Mouse (Mus musculus) heart, embryonic 11.5 days (tissue): ENCODE data around the gene Acnat1. TPM values are rescaled to one million over a fixed set of nuclear protein-coding genes. Genes with fewer than 3 reads are reported as not detected.
"Not testable (repeated sequence)": the region's sequence is repeated elsewhere in the genome, so short reads cannot be mapped to it uniquely, and the experiment has no call there.

Experiments used
- ATAC-seq: fragments of 200-750 bp; cut with Nextera tagmentation; replicated peaks from 2 replicates; pipeline ENCODE4 v1.8.0; 2017; ENCODE audit warnings: moderate library complexity; ENCODE audit not compliant: insufficient number of reproducible peaks, low FRiP score, low TSS enrichment
- H3K27ac ChIP-seq: fragments of 300-500 bp; sonication (generic); 2 replicates; pipeline ENCODE4 v1.5.1; 2014; ENCODE audit warnings: mild to moderate bottlenecking, low read depth, low read length
- H3K27me3 ChIP-seq: fragments of 300-500 bp; sonication (generic); 2 replicates; pipeline ENCODE4 v1.6.1; 2014; ENCODE audit warnings: mild to moderate bottlenecking, low read length, mixed read lengths; ENCODE audit not compliant: control insufficient read depth, insufficient read depth
- H3K36me3 ChIP-seq: fragments of 300-500 bp; sonication (generic); 2 replicates; pipeline ENCODE4 v1.6.1; 2014; ENCODE audit warnings: mild to moderate bottlenecking, low read length, moderate library complexity, mixed read lengths; ENCODE audit not compliant: control insufficient read depth, insufficient read depth
- H3K4me1 ChIP-seq: fragments of 300-500 bp; sonication (generic); 2 replicates; pipeline ENCODE4 v1.6.1; 2014; ENCODE audit warnings: low read length; ENCODE audit not compliant: control insufficient read depth, insufficient read depth
- H3K4me2 ChIP-seq: fragments of 300-500 bp; sonication (generic); 2 replicates; pipeline ENCODE4 v1.6.1; 2014; ENCODE audit warnings: mild to moderate bottlenecking, moderate library complexity
- H3K4me3 ChIP-seq: fragments of 300-500 bp; sonication (generic); 2 replicates; pipeline ENCODE4 v1.5.1; 2014; ENCODE audit warnings: low read depth, low read length
- H3K9ac ChIP-seq: fragments of 300-500 bp; sonication (generic); 2 replicates; pipeline ENCODE4 v1.6.1; 2014; ENCODE audit warnings: mild to moderate bottlenecking, low read depth, low read length, moderate library complexity
- H3K9me3 ChIP-seq: fragments of 300-500 bp; sonication (generic); replicated peaks from 2 replicates; pipeline ENCODE4 v1.6.1; 2016; ENCODE audit warnings: low read length; ENCODE audit not compliant: control insufficient read depth
- WGBS: fragments of 180-500 bp; shearing (Covaris S2); extraction: QIAGEN DNeasy Blood & Tissue Kit; methylation state at CpG from one replicate; pipeline ENCODE4 v1.1.7; 2014; ENCODE audit not compliant: insufficient replicate concordance; 5-methylcytosine and 5-hydroxymethylcytosine counted together
- polyA plus RNA-seq: library from polyadenylated mRNA; unstranded; fragments of >200 nt; fragmentation: Nextera tagmentation; extraction: Ambion mirVana; gene quantifications from 2 replicates; pipeline ENCODE4 v1.2.1, GENCODE M21; 2014

Gene Acnat1
- polyA plus RNA-seq, 1 experiment from 2014 or later: not detected

DNA sequence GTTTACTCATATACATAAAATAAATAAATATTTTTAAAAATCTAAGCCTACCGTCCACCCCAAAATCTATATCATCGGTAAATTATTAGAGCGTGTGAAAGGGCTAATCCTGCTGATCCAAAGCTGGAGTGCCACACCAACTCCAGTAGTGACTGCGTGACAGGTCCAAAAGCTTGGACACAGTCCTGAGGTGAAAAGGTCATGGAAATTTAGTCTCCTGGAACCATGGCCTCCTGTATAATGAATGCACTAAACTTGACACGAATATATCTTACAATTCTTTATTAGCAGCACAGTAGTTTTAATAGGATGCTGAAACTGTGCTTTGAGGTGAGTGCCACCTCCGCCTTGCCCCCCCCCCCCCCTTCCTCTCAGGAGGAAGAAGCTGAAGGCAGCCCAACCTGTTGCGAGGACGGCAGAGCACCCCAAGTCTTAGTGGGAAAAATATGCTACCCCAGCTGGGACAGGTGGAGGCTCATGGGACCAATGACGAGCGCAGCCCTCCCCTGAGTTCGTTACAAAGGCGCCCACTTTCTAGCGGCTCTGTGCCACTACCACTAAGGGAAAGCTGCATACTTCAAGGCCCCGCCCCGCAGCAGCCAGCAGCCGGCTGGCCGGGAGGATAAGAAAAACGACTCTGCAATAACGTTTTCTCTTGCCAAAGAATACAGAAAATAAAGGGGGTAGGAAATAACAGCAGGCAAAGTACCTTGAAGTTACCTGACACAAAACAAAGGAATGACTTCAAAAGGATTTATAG lies 4.6 kb upstream of the Acnat1 start:
- H3K9me3 ChIP-seq: no peaks in the 10 kb centered on the region
- peak; percentile 81 for ATAC-seq
- H3K4me2 ChIP-seq: peak overlapping the region; percentile 73
- H3K27ac ChIP-seq: no peak overlapping the region
- whole genome bisulfite sequencing: 19% methylated on average over 19 of the region's 19 CpGs
- no peaks in the 10 kb centered on the region for H3K27me3 ChIP-seq
- H3K9ac ChIP-seq: peak overlapping the region; percentile 60; the same call in 1 of the 2 replicates
- H3K4me1 ChIP-seq: no peaks in the 10 kb centered on the region
- H3K36me3 ChIP-seq: no peaks in the 10 kb centered on the region
- H3K4me3 ChIP-seq: peak overlapping the region; percentile 38

GRCm38 (mm10) chr4:49474583-49474982 lies 871 bp upstream of the Acnat1 start:
- Histone ChIP-seq H3K9me3 (no peaks in the 10 kb centered on the region), H3K4me1 (no peaks in the 10 kb centered on the region), H3K36me3 (no peaks in the 10 kb centered on the region), H3K27ac (no peak overlapping the region), H3K9ac (no peak overlapping the region), H3K4me3 (no peak overlapping the region), H3K27me3 (no peaks in the 10 kb centered on the region), H3K4me2 (no peak overlapping the region)
- ATAC-seq: peak; percentile 18; the same call in 1 of the 2 replicates

DNA sequence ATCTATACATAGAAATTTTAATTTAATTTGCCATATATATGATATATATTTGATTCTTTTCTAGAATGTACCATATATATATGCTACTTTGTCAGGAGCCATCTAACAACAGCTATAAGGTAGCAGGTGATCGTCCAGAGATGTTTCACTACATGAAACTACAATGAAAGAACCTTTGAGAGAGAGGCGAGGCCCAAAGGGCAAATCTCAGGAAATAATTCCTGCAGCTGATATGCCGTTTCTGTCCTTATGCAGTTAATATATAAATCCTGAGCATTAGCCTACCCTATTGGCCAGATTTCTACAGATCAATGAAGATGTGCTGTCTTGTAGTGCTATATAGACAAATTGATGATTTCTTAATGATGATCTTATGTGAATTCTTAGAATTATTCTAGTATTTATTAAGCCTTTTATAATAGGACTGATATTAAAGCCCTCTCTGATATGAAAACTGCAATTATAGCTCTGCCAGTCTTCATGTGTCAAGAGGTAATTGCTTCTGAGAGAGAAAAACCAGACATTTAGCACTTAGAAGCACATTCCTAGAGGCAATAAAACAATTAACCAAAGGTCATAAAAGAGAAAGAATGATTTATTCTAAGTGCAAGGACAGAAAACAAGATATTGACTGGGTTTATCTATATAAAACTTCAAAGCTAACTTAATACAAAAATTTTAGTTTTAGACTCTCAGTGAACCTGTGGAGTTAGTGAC lies 4.1 kb downstream of the Acnat1 start:
- Histone ChIP-seq H3K36me3 (no peaks in the 10 kb centered on the region), H3K9ac (no peak overlapping the region), H3K27ac (no peak overlapping the region), H3K9me3 (no peaks in the 10 kb centered on the region), H3K4me1 (no peaks in the 10 kb centered on the region), H3K27me3 (no peaks in the 10 kb centered on the region), H3K4me2 (no peak overlapping the region), H3K4me3 (no peak overlapping the region)
- no peak for ATAC-seq
- WGBS: 79% methylated on average over 3 of the region's 3 CpGs

DNA sequence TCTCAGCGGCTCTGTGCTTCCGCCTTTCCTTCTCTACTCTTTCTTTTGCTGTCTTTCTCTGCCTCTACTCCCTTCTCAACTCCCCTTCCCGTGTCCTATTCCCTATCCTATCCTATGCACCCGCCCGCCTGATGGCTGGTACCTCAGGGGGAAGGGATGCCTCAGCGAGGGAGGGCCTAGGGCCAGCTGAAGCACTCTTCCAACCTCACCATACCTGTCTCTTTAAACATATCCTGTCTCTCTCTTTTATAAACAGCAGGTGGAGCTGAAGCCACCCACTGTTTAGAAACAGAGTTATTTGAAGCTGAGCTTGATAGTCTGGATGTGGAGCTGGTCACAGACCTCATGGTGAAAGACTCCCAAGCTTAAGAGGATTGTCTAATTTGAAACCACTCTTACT lies 6.4 kb downstream of the Acnat1 start:
- no peak overlapping the region for H3K4me2 ChIP-seq
- no peaks in the 10 kb centered on the region for H3K9me3 ChIP-seq
- H3K9ac ChIP-seq: no peak overlapping the region
- H3K4me3 ChIP-seq: no peak overlapping the region
- no peaks in the 10 kb centered on the region for H3K36me3 ChIP-seq
- H3K4me1 ChIP-seq: no peaks in the 10 kb centered on the region
- 88% methylated on average over 6 of the region's 6 CpGs for WGBS
- H3K27me3 ChIP-seq: no peaks in the 10 kb centered on the region
- ATAC-seq: no peak
- no peak overlapping the region for H3K27ac ChIP-seq

DNA sequence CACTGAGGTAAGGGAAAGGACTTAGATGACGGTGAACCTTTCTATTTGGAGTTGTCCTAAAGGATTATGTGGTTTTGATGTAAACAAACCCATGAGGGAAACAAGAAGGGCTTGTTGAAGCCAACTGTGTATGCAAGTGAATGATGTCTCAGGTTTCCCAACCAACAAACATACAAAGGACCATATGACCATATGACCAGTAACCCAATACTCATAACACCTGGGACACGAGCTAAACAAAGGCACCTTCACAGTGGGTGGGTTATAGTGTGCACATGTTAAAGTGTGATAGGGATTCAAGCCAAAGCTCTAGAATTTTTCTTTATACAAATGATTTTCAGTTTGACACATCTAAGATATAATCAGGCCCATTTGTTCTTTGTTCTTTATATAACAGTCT lies 17.5 kb downstream of the Acnat1 start:
- WGBS: 82% methylated on average over 2 of the region's 2 CpGs
- Histone ChIP-seq H3K4me3 (no peak overlapping the region), H3K4me2 (no peak overlapping the region), H3K4me1 (no peaks in the 10 kb centered on the region), H3K27me3 (no peaks in the 10 kb centered on the region), H3K9me3 (no peaks in the 10 kb centered on the region), H3K36me3 (no peaks in the 10 kb centered on the region), H3K9ac (no peak overlapping the region), H3K27ac (no peak overlapping the region)
- ATAC-seq: no peak

DNA sequence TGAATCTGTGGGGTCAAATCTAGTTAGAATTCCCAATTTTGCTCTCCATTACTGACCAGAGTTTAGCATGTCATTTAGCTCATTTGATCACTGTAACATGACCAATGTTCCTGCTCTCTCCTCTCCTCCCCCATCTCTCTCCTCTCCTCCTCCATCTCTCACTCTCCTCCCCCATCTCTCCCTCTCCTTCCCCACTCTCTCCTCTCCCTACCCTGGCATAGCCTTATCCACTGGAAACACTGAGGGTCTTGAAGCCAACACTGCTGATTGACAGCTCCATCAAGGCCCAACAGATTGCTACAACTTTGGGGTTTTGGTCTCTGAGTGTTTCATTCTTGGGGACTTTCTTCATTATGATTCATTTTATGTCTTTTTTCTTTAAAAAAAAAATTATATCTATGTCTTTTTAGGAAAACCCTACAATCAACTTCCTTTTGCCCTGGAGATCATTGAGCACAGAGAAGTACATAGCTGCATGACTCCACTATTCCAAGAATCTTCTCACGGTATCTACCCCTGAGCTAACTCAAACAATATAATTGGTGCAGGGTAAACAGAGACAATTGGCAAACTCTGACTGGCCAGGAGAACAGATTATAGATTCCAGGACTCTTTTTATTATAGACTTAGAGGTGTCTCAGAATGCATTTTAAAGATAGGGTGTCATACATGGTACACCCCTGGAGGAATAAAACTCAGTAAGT lies 21.7 kb downstream of the Acnat1 start:
- Histone ChIP-seq H3K4me1 (no peaks in the 10 kb centered on the region), H3K36me3 (no peaks in the 10 kb centered on the region), H3K4me2 (no peak overlapping the region), H3K4me3 (no peak overlapping the region), H3K9me3 (no peaks in the 10 kb centered on the region), H3K27ac (no peak overlapping the region), H3K9ac (no peak overlapping the region), H3K27me3 (no peaks in the 10 kb centered on the region)
- 84% methylated on average over 1 of the region's 1 CpGs for WGBS
- ATAC-seq: no peak

DNA sequence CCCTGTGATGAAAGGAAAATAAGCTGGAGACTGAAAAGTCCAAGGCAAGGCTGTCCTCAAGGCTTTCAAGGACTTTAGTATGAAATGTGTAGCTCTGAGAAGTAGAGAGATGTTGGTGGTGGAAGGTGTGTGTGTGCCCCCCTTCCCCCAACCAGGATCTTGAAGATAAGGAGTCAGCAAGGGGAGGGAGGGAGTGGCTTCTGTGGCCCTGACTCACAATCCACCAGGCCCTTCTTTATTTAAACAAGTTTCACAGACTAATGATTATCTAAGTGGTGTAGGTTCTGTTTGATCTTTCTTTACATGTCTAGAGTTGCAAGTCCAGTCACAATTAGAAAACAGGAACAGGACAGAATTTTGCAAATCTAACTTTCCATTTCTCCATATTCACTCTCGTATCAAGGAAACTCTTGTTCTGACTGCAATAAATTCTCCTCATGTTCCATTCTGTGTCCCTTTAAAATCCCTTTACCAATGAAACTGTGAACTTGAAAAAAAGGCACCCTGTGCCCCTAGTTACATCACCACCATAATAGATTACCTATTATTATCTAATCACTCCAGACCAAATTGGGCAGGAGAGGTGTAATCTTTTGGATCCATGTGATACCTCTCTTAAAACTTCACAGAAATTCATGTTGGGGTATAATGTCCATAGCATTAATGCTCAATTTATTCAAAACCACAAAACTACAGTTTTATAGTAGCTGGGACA lies 22.4 kb downstream of the Acnat1 start:
- WGBS: no CpG with 5 or more reads among the region's 1 CpGs
- H3K4me1 ChIP-seq, H3K36me3 ChIP-seq, ATAC-seq, H3K9ac ChIP-seq, H3K27ac ChIP-seq, H3K4me3 ChIP-seq, H3K4me2 ChIP-seq, H3K9me3 ChIP-seq, H3K27me3 ChIP-seq: not testable (repeated sequence)

DNA sequence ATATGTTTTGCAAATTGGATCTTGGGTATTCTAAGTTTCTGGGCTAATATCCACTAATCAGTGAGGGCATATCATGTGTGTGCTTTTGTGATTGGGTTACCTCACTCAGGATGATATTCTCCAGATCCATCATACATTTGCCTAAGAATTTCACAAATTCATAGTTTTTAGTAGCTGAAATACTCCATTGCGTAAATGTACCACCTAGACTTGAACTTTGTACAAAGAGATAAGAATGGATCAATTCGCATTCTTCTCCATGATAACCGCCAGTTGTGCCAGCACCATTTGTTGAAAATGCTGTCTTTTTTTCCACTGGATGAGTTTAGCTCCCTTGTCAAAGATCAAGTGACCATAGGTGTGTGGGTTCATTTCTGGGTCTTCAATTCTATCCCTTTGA lies 36.7 kb downstream of the Acnat1 start:
- not testable (repeated sequence) for H3K27me3 ChIP-seq, ATAC-seq, H3K9ac ChIP-seq, H3K4me1 ChIP-seq, H3K27ac ChIP-seq, H3K36me3 ChIP-seq, H3K4me2 ChIP-seq, H3K4me3 ChIP-seq, H3K9me3 ChIP-seq
- WGBS: 84% methylated on average over 3 of the region's 3 CpGs
